Mouse (Mus musculus) intestine, embryonic 16.5 days (tissue): ENCODE data around the gene Prlh. TPM values are rescaled to one million over a fixed set of nuclear protein-coding genes. Genes with fewer than 3 reads are reported as not detected.

ENCODE experiments used
- ATAC-seq: fragments of 200-750 bp; cut with Nextera tagmentation; 2 replicates; pipeline ENCODE4 v1.8.0; 2017; ENCODE audit warnings: moderate TSS enrichment, moderate library complexity
- H3K27ac ChIP-seq: fragments of 300-500 bp; sonication (generic); 2 replicates; pipeline ENCODE4 v1.5.1; 2014; ENCODE audit warnings: mild to moderate bottlenecking, low read length
- H3K27me3 ChIP-seq: fragments of 300-500 bp; sonication (generic); replicated peaks from 2 replicates; pipeline ENCODE4 v1.6.1; 2014; ENCODE audit warnings: low read length, control low read depth, mixed read lengths; ENCODE audit not compliant: control insufficient read depth, insufficient read depth
- H3K36me3 ChIP-seq: fragments of 300-500 bp; sonication (generic); 2 replicates; pipeline ENCODE4 v1.6.1; 2014; ENCODE audit warnings: low read length, control low read depth; ENCODE audit not compliant: control insufficient read depth, insufficient read depth
- H3K4me1 ChIP-seq: fragments of 300-500 bp; sonication (generic); 2 replicates; pipeline ENCODE4 v1.6.1; 2014; ENCODE audit warnings: low read length, control low read depth, mixed read lengths; ENCODE audit not compliant: control insufficient read depth, insufficient read depth
- H3K4me2 ChIP-seq: fragments of 300-500 bp; sonication (generic); 2 replicates; pipeline ENCODE4 v1.6.1; 2014; ENCODE audit warnings: low read depth, low read length, control low read depth
- H3K4me3 ChIP-seq: fragments of 300-500 bp; sonication (generic); 2 replicates; pipeline ENCODE4 v1.5.1; 2014; ENCODE audit warnings: mild to moderate bottlenecking, low read length
- H3K9ac ChIP-seq: fragments of 300-500 bp; sonication (generic); 2 replicates; pipeline ENCODE4 v1.6.1; 2014; ENCODE audit warnings: low read depth, low read length
- H3K9me3 ChIP-seq: fragments of 300-500 bp; sonication (generic); 2 replicates; pipeline ENCODE4 v1.6.1; 2016; ENCODE audit warnings: low read length, control low read depth; ENCODE audit not compliant: control insufficient read depth
- WGBS: fragments of 180-500 bp; shearing (Covaris S2); extraction: QIAGEN DNeasy Blood & Tissue Kit; methylation state at CpG from one replicate; pipeline ENCODE4 v1.1.7; 2014; 5-methylcytosine and 5-hydroxymethylcytosine counted together
- polyA plus RNA-seq: library from polyadenylated mRNA; unstranded; fragments of >200 nt; fragmentation: Nextera tagmentation; extraction: Ambion mirVana; gene quantifications from 2 replicates; pipeline ENCODE4 v1.2.1, GENCODE M21; 2015

The Prlh gene
- polyA plus RNA-seq, 1 experiment from 2014 or later, result not detected

DNA sequence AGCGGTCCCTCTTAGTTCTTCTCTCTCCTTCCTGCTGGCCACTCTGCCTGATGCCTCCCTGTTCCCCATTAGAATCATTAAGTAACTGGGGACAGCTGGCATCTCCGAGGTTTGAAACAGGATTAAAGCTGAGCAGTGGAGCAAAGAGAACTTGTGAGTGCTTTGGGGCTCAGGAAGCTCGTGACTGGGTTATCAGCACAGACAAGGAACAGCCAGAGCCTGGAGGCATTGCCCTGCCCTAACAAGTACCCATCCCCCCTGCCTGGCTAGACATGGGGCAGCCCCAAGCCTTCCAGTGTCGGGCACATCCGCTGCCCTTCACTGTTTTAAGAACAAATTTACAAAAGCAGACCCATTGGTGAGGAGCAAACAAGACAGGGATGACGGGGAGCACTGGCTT is 35.4 kb upstream of the Prlh start:
- no peaks in the 10 kb centered on the region for H3K36me3 ChIP-seq
- no peak overlapping the region for H3K4me3 ChIP-seq

DNA sequence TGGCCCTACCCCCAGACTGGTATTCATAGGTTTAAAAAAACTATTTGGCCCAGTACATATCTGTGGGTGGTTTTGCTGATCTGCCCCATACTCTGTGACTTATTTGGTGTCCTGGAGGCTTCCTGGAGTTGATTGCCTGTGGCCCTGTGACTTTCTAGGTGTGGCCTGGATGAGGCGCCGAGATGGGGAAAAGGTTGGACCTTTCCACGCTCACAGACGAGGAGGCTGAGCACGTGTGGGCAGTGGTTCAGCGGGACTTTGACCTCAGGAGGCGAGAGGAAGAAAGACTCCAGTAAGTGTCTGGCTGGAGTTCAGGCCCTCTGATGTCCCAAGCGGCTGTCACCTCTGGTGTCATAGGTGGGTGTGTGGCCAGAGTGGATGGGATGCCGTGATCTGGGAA is 31.2 kb upstream of the Prlh start:
- Histone ChIP-seq H3K9me3 (peaks cover 6% of the 10 kb centered on the region; the same call in 1 of the 2 replicates), H3K4me2 (0 out of 2 replicates have a peak overlapping the region, but pooled peaks have one; percentile 4), H3K27me3 (no peaks in the 10 kb centered on the region), H3K9ac (no peak overlapping the region), H3K4me3 (no peak overlapping the region), H3K36me3 (no peaks in the 10 kb centered on the region), H3K4me1 (peaks cover 6% of the 10 kb centered on the region), H3K27ac (0 out of 2 replicates have a peak overlapping the region, but pooled peaks have one; percentile 29)
- peak; percentile 79 for ATAC-seq
- 70% methylated on average over 9 of the region's 9 CpGs for WGBS

More for the DNA sequence above, 35.4 kb upstream of the Prlh start:
- peak; percentile 52; the same call in 1 of the 2 replicates for ATAC-seq
- Histone ChIP-seq H3K9ac (no peak overlapping the region), H3K9me3 (peaks cover 6% of the 10 kb centered on the region; the same call in 1 of the 2 replicates), H3K4me2 (no peak overlapping the region), H3K27ac (peak overlapping the region; percentile 24; the same call in 1 of the 2 replicates), H3K27me3 (no peaks in the 10 kb centered on the region), H3K4me1 (peaks cover 18% of the 10 kb centered on the region)
- WGBS, result 58% methylated on average over 6 of the region's 6 CpGs

DNA sequence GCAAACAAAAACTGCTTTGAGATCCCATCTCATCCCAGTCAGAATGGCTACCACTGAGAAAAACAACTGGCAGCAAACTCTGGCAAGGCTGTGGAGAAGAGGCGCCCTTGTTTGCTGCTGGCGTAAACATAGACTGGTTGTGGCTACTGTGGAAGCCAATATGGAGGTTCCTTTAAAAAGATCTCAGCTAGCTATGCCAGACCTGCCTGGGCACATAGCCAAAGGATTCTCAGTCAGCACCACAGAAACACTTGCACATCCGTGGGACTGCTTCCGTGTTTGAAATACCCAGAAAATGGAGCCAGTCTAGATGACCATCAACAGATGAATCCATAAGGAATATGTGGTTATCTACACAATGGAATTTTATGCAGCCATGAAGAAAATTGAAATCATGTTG is 26.9 kb upstream of the Prlh start:
- H3K4me2 ChIP-seq, result no peak overlapping the region
- no peak overlapping the region for H3K27ac ChIP-seq
- ATAC-seq, result no peak
- no peaks in the 10 kb centered on the region for H3K27me3 ChIP-seq
- no peak overlapping the region for H3K9ac ChIP-seq
- no peak overlapping the region for H3K4me3 ChIP-seq
- H3K9me3 ChIP-seq, result no peaks in the 10 kb centered on the region
- WGBS, result 66% methylated on average over 4 of the region's 4 CpGs
- H3K36me3 ChIP-seq, result no peaks in the 10 kb centered on the region
- H3K4me1 ChIP-seq, result peaks cover 16% of the 10 kb centered on the region

DNA sequence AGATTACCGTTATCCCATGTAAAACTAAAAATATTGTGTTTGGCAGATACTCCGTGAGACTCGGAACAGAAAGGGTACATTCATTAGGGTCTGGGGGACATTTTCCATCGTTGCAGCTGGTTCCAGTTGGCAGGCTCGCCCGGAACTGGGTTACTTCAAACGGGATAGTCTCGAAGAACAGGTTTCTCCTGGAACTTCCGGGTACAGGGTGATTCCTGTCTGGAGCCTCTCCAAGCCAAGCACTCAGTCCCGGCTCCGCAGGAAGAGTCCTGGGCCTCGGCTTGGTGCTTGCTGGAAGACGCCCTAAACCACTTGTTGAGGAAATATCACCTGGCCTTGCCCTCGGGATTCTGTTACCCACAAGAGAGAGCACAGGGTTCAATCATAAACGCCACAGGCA is 25.6 kb upstream of the Prlh start:
- H3K9me3 ChIP-seq, result no peaks in the 10 kb centered on the region
- WGBS, result 32% methylated on average over 15 of the region's 15 CpGs
- peaks cover 15% of the 10 kb centered on the region for H3K4me1 ChIP-seq
- peak; percentile 67 for ATAC-seq
- peak overlapping the region; percentile 71; the same call in 1 of the 2 replicates for H3K4me2 ChIP-seq
- no peaks in the 10 kb centered on the region for H3K27me3 ChIP-seq
- no peak overlapping the region for H3K4me3 ChIP-seq
- H3K9ac ChIP-seq, result peak overlapping the region; percentile 64
- no peak overlapping the region for H3K27ac ChIP-seq
- no peaks in the 10 kb centered on the region for H3K36me3 ChIP-seq

DNA sequence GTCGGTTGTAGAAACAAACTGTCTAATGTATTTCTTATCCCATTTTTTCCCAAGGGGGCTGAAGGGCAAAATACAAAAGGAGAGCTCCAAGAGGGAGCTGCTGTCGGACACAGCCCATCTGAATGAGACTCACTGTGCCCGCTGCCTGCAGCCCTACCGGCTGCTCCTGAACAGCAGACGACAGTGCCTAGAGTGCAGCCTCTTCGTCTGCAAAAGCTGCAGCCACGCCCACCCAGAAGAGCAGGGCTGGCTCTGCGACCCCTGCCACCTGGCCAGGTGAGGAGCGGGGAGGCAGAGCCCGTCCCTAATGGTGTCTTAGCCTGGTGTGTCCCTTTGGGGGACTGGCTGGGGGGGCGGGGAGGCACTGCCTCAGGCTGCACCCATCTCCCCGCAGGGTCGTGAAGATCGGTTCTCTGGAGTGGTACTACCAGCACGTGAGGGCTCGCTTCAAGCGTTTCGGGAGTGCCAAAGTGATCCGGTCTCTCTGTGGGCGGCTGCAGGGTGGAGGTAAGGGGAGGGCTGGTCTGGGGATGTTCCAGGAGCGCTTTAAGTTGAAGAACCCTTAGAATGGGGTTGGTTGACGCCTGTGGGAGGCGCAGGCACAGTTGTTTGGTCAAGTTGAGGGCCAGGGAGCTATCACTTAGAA is 24.9 kb upstream of the Prlh start:
- 3% methylated on average over 23 of the region's 23 CpGs for WGBS
- no peaks in the 10 kb centered on the region for H3K27me3 ChIP-seq
- ATAC-seq, result peak; percentile 62
- H3K36me3 ChIP-seq, result no peaks in the 10 kb centered on the region
- H3K9me3 ChIP-seq, result no peaks in the 10 kb centered on the region
- H3K9ac ChIP-seq, result peak overlapping the region; percentile 64
- H3K4me2 ChIP-seq, result peak overlapping the region; percentile 71
- H3K27ac ChIP-seq, result no peak overlapping the region
- H3K4me3 ChIP-seq, result peak overlapping the region; percentile 38
- H3K4me1 ChIP-seq, result peaks cover 13% of the 10 kb centered on the region

GRCm38 (mm10) chr1:90928575-90928934 is 24.4 kb upstream of the Prlh start:
- H3K4me3 ChIP-seq, result peak overlapping the region; percentile 38
- no peak overlapping the region for H3K27ac ChIP-seq

DNA sequence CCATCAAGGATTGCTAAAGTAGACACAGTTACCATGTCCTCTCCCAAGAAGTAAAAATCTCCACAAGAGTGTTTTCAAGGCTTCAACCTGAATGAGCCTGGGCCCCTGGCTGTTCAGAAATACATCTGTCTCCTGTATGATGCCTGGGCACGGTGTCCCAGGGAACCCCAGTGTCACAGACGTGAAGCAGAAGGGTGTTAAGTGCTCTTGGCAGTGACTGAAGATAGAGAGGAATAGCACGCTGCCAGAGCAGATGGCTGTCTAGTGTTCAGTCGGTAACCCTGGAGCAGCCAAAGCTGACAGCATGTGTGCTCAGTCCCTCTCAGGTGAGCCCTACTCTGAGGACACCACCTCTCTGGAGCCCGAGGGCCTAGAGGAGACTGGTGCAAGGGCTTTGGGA is 19.9 kb upstream of the Prlh start:
- no peak for ATAC-seq
- 77% methylated on average over 5 of the region's 5 CpGs for WGBS
- Histone ChIP-seq H3K36me3 (no peaks in the 10 kb centered on the region), H3K4me1 (peaks cover 4% of the 10 kb centered on the region), H3K27ac (no peak overlapping the region), H3K9me3 (no peaks in the 10 kb centered on the region), H3K4me3 (no peak overlapping the region), H3K27me3 (no peaks in the 10 kb centered on the region), H3K4me2 (no peak overlapping the region), H3K9ac (no peak overlapping the region)

More at GRCm38 (mm10) chr1:90928575-90928934, 24.4 kb upstream of the Prlh start:
- no peaks in the 10 kb centered on the region for H3K36me3 ChIP-seq
- 1% methylated on average over 6 of the region's 6 CpGs for WGBS
- H3K4me2 ChIP-seq, result peak overlapping the region; percentile 71
- peaks cover 13% of the 10 kb centered on the region for H3K4me1 ChIP-seq
- ATAC-seq, result peak; percentile 58
- H3K9me3 ChIP-seq, result no peaks in the 10 kb centered on the region
- no peaks in the 10 kb centered on the region for H3K27me3 ChIP-seq
- H3K9ac ChIP-seq, result peak overlapping the region; percentile 64; the same call in 1 of the 2 replicates

DNA sequence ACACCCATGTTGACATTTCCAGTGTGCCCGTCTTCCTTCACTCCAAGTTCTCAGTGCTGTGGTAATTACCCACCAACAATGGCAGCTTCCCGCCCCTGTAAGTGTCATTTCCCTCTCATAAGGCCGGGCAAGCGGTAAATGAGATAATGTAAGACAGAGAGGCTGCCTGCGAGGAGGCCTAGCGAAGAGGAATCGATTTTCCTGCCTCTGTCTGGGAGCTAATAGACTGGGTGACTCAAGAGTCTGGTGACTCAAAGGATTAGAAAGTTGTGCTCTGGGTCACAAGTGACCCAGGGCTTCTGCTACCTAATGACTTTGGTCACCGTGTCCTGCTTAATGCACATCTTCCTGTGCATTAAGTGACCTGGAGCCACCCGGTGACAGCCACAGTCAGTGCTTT is 15.9 kb upstream of the Prlh start:
- H3K4me3 ChIP-seq, result no peak overlapping the region
- H3K4me1 ChIP-seq, result no peaks in the 10 kb centered on the region
- H3K27me3 ChIP-seq, result no peaks in the 10 kb centered on the region
- H3K9me3 ChIP-seq, result no peaks in the 10 kb centered on the region
- H3K36me3 ChIP-seq, result no peaks in the 10 kb centered on the region
- no peak overlapping the region for H3K27ac ChIP-seq
- WGBS, result 58% methylated on average over 9 of the region's 9 CpGs
- no peak overlapping the region for H3K9ac ChIP-seq
- H3K4me2 ChIP-seq, result no peak overlapping the region
- ATAC-seq, result peak; percentile 70

- Histone ChIP-seq H3K9me3 (no peaks in the 10 kb centered on the region), H3K4me3 (no peak overlapping the region), H3K27ac (no peak overlapping the region), H3K27me3 (no peaks in the 10 kb centered on the region), H3K36me3 (no peaks in the 10 kb centered on the region), H3K4me1 (no peaks in the 10 kb centered on the region), H3K9ac (no peak overlapping the region), H3K4me2 (no peak overlapping the region)
- WGBS, result 74% methylated on average over 4 of the region's 4 CpGs
- ATAC-seq, result no peak
Observed at GRCm38 (mm10) chr1:90939980-90940379, 12.9 kb upstream of the Prlh start.

GRCm38 (mm10) chr1:90945171-90945570 is 7.7 kb upstream of the Prlh start:
- ATAC-seq, result no peak
- Histone ChIP-seq H3K4me2 (no peak overlapping the region), H3K36me3 (no peaks in the 10 kb centered on the region), H3K4me3 (no peak overlapping the region), H3K9ac (no peak overlapping the region), H3K9me3 (no peaks in the 10 kb centered on the region), H3K4me1 (no peaks in the 10 kb centered on the region), H3K27ac (no peak overlapping the region), H3K27me3 (no peaks in the 10 kb centered on the region)
- 61% methylated on average over 10 of the region's 10 CpGs for WGBS
